Mouse (Mus musculus) adrenal gland, postnatal 36 days (tissue): ENCODE data around the gene Il1rl2. TPM values are rescaled to one million over a fixed set of nuclear protein-coding genes. Genes with fewer than 3 reads are reported as not detected.
A peak's percentile ranks its signal among the peaks of the same experiment; 100 is the strongest.

Experiments used
- DNase-seq, 2 experiments: peaks; one replicate each; pipeline ENCODE4 v3.0.0; 2021; ENCODE audit warnings: mixed read lengths in 1 of 2
- total RNA-seq, 2 experiments: library from RNA; stranded (reverse); gene quantifications; 2 replicates each; pipeline ENCODE4 v1.2.3; 2021

Gene Il1rl2
- total RNA-seq, 2 experiments from 2014 or later = 1.6 to 2.2 TPM

DNA sequence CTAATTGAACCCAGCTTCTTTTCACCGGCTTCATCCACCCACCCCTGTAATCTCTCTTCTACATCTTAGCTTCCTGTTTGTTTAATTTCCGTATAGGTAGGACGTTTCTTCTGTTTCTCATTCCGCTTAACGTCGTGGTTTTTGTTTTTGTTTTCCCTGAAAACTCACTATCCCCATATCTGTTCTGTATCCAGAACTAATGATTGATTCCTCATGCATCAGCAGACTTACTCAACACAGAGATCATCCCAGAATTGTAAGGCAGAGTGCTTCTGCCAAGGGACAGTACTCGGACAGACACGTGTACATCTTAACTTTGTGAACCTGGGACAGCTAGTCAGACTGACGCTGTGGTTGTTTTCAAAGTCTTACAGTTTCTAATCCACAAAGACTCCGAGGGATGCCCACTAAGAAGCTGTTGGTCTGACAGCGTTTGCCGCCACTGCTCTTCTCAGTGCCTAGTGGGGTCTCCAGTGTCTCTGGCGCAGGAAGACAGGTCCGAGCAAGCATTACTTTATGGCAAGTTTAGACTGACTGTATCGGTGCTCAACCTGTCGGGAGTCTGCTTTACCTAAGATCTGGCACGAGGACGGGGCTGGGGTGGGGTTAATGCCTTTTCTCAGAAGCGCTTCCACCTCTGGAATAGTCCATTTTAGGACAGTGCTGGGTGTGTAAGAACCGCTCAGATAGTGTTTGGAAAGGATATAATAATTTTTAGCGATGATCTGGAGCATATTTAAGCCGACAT is 719 bp downstream of the Il1rl2 start:
- DNase-seq = no peak

DNA sequence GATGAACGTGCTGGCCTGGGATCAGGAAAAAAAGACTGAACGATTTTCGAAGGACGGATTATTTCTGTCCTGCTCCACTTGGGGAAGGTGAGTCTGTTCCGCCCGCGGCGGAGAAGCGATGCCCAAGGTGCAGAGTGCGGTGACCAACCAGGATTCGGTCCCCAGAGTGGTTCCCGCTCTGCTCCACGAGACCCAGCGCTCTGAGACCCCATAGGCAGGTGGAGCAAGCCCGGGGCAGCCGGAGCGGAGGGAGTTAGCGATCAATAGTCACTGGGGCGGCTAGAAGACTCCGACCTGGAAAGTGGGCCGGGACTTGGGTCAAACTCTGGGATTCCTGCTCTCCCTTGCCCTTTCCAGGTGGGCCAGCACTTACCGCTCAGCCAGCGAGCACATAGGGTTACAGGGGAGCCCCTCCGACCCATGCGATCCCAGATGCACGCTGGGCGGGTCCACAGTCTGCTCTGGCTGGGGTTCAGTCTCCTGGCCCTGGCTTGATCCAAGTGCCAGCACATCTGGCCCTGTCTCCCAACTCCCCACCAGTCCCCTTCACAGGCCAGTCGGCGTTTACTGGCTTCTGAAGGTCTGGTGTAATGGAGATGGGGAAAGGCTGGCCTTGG is 1.4 kb downstream of the Il1rl2 start:
- no peak for DNase-seq

DNA sequence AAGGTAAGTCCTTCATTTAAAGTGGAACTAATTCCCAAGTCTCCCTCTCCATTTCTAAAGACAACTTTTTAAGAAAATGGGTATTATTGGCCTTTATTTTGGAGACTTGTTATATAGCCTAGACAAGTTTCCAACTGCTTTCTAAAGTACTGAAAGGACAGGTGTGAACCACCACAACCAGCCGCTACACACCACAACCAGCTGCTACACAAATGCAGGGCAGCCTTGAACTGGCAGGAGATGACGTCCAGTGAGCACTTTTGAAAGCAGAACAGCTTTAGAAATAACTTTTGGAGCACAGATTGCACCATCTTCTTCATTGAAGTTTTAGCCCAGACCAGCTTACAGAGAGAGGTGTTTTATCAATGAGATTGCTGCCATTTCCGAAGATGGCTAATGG is 3.2 kb downstream of the Il1rl2 start:
- DNase-seq = no peak

DNA sequence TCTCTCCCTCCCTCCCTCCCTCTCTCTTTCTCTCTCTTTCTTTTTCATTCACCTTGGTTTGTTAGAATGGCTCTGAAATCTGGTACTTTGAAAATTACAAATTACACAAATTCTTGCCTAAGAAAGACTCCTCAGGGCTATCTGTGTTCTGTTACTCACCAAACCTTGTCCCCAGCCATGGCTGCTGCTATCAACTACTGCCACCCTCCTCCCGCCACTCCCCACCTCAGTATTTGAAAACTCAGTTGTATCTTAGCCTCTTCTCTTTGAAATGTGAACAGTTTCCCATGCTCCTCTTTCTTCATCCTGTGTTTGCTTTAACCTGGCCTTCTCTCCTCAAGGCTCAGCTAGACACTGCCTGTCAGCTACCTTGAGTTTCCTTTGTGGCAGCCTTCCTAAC is 5.1 kb downstream of the Il1rl2 start:
- DNase-seq = no peak

DNA sequence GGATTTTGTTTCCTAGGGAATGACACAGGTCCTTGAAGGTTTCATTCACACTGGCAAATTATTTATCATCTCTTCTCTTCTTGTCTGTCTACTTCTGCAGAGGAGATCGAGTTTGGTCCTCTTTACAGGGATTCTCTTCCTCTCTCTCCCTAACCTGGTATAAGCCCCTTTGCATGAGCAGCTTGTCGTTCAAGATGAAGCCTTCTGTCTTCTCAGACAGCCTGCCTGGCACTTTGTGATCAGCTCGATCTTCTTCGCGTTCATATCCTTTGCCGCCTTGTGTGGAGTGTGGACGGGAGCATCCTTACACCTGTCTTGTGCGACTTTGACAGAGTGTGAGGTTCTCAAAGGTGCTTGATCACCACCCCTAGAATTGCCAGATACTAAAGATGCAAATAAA is 5.8 kb downstream of the Il1rl2 start:
- DNase-seq = no peak

DNA sequence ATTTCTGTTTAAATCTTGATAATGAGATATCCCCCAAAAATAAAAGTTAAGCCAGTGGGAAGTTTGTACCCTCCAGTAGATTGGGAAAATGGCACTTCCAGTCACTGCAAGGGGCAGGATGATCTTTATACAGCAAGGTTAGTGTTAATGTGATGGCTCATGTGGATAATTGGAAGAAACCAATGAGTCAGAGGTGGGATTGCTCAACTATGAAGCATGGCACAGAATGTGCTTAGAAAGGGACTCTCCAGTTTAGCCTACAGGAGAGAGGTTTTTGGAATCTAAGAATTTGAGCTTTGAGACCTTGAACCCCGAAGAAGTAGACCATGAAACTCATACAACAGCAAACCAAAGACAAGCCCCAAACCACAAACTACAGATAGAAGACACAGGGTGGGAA is 14.9 kb downstream of the Il1rl2 start:
- DNase-seq = no peak

DNA sequence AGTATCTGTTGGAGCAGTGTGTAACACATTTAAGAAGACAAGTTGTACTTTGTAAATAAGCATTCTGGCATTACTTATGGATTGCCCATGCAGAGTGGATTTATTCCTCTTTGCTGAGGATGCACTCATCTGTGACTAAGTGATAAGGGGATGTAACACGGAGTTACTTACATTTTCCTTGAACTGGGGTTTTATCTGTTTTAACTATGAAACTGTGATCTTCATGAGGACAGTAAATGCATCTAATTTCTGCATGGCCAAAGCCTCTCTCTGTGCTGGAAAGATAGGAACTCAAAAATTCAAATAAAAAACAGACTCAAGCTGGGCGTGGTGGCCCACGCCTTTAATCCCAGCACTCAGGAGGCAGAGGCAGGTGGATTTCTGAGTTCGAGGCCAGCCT is 15.7 kb downstream of the Il1rl2 start:
- DNase-seq = no peak

DNA sequence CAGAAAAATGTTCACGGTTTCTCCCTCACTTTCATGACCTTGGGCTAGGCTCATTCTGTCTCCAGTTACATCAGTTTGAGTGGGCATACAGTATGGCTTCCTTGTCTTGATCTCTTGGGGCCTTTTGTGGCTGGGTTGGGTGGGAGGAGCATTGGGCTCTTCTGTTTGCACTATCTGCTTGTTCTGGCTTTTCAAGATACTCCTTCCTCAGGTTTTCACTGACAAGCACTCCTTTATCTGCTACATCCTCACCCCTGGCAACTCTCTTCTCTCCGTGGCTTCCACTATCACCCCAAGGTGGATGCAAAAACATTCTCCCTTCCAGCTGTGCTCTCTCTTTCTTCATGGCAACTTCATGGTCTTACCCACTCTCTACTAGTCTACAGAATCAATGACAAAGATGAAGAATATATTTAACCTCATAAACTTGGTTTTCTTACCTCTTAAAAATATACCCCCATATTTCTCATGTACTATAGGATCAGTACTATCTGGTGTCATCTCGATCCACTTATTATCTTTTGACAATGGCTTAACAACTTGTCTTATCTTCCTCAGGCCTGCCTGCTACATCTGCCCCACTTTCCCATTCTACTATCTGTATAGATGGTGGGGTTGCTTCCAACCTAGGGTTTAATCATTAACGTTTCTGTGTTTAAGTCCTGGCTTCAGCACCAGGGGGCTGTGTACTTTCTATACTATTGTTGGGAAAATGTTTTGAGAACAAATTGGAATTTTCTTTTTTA is 27.9 kb downstream of the Il1rl2 start:
- DNase-seq = no peak

DNA sequence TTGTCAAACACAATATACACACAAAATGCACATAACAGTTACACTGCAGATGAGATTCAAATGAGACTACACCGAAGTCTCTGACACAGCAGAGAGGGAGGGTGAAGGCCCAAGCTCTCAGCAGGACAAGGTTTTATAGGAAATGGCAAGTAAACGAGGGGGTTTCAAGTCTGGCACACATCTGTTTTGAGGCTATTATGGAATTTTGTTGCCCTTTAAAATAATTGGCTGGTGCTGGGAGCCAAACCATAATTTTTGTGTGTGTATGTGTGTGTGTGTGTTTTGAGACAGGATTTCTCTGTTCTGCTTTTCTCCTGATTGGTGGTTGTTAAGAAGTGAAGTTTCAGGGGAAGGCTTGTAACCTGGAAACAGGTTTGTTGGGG is 28.5 kb downstream of the Il1rl2 start:
- no peak for DNase-seq

DNA sequence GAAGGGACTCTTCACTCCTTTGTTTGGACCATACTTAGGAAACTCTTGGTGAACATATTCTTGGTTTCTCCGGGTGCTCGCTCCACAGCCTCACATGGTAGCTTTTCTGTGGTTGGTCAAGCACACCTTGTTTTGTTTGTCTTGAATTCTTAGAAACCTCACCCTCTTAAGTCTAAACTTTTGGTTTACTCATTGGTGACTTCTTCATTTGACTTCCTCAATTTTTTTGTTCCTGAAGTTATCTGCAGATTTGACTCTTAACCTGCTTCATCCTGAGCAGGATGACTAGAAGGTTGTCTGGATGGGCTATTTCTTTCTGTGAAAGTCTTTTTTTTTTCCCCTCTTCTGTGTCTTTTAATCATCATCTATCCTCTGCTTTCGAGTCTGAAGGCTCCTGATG is 30.3 kb downstream of the Il1rl2 start:
- no peak for DNase-seq

DNA sequence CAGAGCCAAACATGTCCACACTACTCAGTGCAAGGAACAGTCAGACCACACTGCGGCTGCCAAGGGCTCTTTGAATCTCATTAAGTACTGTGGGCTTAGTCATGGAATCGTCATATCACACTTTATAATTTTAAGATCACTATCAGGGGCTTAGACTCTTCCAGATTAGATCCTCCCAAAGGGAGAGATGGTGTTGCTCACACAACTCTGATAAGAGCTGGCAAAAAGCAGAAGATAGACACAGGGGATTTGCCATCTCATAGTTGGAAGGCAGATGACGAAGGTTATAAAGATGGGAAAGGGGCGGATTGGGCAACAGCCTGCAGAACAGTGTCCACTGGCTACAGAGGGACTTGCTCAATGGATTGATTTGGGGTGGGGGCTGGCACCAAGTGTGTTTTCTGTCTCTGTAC is 31.0 kb downstream of the Il1rl2 start:
- DNase-seq = no peak

DNA sequence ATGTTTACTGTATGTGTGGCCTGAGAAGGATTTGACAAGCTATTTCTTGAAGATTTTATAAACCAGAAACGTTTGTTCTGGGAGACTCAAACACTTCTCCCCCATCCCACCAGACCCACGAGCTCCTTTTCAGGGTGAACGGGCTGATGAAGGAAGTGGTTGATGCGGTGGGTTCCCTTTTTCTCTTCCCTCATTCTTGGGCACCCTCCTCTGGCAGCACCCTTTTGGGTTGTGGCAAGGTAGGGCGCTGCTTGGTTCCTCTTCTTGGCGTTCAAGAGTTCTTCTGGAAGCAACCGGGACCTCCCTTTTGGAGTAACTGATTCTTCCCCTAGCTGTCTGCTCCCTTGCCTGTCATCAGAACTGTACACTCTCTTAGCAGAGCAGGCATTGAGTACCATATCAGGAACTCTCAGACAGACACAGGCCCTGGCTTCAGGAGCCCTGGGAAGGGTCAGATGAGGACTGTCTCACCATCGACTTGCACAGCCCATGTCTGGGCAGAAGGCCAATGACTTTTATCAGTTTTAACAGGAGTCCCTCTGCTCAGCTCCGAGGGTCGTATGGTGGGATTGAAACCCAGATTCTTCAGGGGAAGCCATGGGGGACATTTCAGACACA is 31.6 kb downstream of the Il1rl2 start:
- no peak for DNase-seq

DNA sequence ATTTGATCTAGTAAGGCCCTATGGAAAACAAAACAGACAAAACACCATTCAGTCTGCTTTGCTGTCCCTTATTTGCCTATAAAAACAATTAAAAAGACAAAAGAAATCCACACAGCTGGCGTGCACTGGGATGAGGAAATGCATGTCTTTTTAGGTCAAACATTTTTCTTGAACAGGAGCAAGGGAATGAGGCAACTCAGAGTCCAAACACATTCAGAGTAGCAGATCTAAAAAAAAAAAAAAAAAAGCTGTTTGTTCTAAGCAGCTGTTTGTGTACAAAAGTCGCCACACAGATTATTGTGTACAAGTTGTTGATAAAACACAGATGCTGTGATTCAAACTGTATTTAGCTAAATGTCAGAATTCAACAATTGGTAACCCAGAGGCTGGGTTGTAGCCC is 33.5 kb downstream of the Il1rl2 start:
- DNase-seq = no peak

DNA sequence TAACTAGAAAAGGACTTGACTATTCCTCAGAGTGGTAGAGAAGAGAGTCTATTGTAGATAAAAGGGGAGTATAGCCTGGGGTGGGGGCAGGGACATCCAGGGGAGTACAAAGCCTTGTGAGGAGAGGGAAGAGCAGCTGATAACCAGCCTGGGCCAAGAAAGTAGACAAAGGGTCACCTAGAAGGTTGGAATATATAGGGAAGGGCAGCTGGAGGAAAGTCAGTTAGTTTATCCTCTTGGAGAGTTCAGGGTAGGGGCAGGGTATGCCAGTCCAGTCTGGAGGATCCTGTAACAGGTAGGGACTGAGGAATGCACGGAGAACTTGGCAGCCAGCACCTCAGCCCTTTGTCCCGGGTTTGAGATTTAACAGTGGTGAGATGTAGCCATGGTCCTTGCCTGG is 33.9 kb downstream of the Il1rl2 start:
- DNase-seq = no peak

DNA sequence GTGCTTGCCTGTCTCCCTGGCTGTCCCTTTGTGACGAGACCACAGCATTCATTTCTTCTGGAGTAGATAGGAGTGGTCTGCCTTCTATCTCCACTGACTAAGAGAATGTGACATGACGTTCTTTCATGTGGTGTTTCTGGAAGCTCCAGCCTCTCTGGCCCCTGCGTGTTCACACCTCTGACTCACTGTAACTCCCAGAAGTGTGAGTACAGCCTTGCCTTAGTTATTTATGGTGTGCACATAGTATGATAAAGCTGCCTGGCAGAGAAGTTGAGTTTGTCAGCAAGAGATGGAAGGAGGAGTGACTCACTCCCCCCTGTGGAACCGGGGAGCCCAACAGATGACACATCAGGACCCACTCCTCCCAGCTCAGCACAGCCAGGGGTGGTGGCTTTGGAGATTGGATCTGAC is 34.4 kb downstream of the Il1rl2 start:
- DNase-seq = peak; percentile 8 to 27

DNA sequence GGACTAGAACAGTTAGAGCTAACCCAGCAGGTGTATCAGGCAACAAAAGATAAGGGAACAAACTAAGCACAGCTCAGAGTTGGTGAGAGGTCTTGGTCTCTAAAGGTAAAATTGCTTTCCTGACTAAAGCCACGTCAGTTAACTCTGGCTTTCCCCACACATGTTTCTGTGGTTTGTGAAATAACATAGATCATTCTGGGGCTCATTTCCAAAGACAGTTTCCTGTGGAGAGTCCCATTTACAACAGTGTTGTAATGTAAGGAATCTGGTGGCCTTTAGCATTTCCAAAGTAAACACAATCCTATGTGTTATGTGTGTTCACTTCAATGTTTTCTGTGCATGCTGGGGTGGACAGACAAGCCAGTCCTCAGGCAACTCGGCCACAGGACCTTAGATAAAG is 35.3 kb downstream of the Il1rl2 start:
- DNase-seq = no peak

DNA sequence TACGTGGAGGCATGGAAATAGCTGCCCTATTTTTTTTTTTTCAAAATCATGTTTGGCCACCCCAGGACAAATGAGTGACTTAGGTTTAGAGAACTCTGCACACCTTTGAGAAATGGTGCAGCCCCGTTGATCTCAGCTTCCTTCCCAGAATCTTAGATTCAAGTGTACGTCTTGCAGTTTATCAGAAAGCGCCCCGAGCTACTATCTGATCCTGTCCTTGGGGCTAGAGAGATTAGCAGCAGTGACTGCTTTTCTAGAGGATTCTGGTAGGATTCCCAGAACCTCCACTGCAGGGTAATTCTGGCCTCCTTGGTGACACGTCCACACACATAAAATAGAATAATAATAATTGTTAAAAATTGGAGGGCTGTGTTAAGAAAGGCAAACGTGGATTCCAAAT is 36.6 kb downstream of the Il1rl2 start:
- no peak for DNase-seq

DNA sequence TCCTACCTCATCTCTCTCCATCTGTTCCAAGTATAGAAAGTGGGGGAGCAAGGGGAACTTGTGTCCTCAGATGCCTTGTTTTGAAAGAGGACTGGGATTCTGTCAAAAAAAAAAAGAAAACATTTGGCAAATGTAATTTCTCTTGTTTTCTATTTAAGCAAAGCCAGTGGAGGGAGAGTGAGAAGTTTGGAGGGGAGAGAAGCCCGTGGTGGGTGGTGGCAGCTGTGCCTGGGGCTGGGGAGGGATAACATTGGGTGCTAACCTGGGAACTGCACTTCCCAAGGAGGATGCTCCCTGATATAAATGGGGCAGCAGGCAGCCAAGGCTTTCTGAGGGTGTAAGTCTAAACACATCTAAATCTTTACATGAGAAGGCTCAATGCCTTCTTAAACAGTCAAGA is 37.2 kb downstream of the Il1rl2 start:
- no peak for DNase-seq

DNA sequence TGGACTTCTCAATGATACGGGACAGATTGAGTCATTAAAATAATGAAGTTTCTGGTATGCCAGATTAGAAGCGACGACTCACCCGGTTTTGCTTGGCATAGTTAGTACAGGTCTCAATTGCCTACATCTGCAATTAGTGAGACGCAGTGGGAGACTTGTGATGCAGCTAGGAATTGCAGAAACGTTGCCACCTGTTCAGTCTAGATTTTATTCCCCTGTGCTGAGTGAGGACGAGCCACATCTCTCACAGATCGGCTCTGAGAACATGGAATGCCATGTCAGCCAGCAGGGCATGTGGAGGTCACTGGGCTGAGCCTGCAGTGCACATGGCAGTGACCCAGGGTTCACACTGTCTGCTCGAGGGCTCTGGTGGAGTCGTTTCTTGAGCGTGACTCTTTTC is 38.4 kb downstream of the Il1rl2 start:
- no peak for DNase-seq

DNA sequence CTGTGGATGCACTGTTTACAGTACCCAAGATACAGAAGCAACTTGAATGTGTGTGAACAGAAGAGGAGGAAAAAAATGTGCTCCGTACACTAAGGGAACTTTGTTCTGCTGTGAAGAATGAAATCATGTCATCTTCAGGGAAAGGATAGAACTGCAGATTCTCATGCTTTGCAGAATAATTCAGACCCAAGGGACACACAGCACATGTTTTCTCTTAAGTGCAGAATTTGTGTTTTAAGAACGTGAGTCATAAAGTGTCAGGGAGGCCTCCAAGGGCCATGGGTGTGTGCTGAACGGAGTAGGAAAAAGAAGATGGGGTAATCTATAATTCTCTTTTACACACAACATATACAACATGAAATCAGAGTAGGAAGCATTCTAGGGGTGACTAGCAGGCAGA is 48.5 kb downstream of the Il1rl2 start:
- DNase-seq = no peak

DNA sequence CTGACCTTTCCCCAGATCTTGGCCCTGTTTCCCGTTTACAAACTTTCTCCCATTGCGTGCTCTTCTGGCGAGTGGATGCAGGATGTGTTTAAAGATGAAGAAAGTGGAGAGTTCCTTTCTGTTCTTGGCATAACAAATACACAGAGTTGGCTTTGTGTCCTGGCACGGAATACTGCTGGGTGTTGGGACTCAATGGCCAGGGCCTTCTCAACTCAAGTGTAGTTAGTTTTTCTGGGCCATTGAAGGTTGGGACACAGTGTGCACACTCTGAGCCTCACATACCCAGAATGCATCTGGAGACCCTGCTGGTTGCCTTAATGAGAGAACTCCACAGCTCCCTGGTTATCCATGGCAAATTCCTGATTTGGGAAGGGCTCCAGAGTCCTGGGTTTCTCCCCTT is 50.7 kb downstream of the Il1rl2 start:
- DNase-seq = no peak

DNA sequence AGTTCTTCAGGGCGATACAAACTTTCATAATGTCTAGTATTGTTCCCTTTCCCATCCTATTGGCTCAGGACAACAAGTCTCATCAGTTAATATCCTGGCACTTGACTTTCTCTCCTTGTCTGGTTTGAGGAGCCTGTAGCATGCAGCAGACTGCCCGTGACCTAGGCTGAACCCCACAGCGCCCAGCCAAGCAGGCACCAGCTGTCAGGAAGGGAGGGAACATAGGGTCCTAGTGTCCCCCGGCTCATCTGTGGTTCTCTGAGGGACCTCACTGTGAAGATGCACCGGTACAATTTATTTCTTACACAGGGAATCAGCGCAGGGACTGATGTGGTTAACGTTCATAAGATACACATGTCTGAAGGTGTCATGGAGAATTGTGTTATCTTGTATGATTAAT is 52.3 kb downstream of the Il1rl2 start:
- no peak for DNase-seq

DNA sequence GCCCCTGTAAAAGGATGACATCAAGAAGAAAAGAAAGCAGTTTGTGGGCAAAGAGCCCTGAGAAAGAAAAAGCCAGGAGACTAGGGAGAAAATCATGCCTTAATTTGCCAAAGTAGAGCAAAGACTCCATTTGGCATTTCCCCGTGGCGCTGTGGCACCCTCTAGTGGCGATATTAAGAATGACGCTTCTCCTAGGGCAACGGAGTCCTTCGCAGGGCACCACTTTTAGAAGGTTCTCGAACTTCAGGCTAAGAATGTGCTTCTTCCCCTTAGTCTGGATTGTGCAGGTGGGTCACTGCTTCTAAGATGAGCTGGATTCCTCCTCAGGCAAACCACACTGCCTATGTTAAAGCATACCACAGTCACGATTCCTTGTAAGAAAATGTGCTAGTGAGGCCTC is 54.4 kb downstream of the Il1rl2 start:
- peak; percentile 61 for DNase-seq
